Mouse (Mus musculus) cerebellum, adult 2 months (tissue): Measurements from ENCODE around the gene Tbr1.

Experiments used
- CTCF ChIP-seq: fragments of 200-500 bp; IDR thresholded peaks from 2 replicates; pipeline ENCODE4 v1.5.1; 2011; ENCODE audit warnings: low read depth, mild to moderate bottlenecking, control low read depth, low read length, moderate library complexity, borderline replicate concordance; ENCODE audit not compliant: insufficient read depth
- POLR2A ChIP-seq: fragments of 200-500 bp; IDR thresholded peaks from 2 replicates; pipeline ENCODE4 v1.6.1; 2011; ENCODE audit warnings: low read length, control low read depth, borderline replicate concordance; ENCODE audit not compliant: insufficient read depth

DNA sequence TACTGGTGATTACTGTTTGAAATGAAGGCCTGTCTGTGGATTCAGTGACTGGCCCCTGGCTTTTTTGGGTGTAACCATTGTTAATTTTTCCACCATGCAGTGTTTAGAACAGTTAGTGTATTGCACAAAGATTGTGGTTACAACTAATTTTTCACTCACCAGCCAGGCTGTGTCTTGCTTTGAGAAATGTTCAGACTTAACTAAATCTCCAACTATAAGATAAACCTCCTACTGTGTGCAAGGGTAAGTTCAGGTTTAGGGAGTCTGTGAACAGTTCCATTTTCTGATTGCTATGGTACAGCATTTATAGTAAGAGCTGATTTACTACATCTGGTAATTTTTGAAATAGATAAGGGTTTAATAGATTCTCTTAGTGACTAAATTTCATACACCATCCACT, 21.9 kb upstream of the Tbr1 start:
- TF ChIP-seq CTCF (no peak), POLR2A (no peak)
